Mouse (Mus musculus): ENCODE measurements around the gene Elmo2. TPM values are rescaled to one million over a fixed set of nuclear protein-coding genes. Genes with fewer than 3 reads are reported as not detected.

Elmo2 gene
- polyA plus RNA-seq, 1 experiment = 139 TPM

DNA sequence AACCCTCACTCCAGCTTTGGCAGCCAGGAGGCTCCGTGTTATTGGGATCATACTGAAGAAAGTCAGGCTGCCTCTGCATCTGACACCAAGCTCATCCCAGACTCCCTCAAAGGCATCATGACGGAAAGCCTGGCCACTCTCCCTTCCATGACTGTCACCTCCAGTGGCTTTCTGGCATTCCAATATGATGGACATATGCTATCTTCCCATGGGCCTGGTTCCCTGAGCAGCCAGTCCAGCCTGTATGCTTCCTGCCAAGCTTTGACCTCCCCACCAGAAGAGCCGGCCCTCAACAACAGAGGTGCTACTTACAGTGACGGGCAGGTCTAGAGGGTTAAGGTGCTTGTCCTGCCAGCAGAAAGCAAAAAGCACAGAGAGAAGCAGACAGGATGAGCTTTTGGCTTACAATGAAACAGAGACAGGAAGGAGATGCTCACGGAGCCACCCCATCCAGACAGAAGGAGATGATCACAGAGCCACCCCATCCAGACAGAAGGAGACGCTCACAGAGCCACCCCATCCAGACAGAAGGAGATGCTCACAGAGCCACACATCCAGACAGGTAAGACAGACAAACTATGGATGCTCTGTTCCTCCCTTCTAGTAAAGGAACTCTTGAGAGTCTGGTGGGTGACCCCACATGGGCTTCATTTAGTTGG is 22.8 kb downstream of the Elmo2 start:
- Histone ChIP-seq H3K4me1 (ENCODE audit: control insufficient read depth, insufficient read depth, low read length) (0 out of 2 replicates have a peak, but pooled peaks cover 2% of the 10 kb centered on the region), H3K4me3 (ENCODE audit: insufficient read depth, low read length) (no peak overlapping the region), H3K27ac (ENCODE audit: insufficient read depth, low read length) (no peak overlapping the region)
- TF ChIP-seq POLR2A (IDR thresholded peaks at IDR 0.05; ENCODE audit: extremely low read depth, insufficient read depth, low read length) = no peak
- no peak for TF ChIP-seq CTCF (IDR thresholded peaks at IDR 0.05; ENCODE audit: extremely low read depth, insufficient read depth, low read length)

DNA sequence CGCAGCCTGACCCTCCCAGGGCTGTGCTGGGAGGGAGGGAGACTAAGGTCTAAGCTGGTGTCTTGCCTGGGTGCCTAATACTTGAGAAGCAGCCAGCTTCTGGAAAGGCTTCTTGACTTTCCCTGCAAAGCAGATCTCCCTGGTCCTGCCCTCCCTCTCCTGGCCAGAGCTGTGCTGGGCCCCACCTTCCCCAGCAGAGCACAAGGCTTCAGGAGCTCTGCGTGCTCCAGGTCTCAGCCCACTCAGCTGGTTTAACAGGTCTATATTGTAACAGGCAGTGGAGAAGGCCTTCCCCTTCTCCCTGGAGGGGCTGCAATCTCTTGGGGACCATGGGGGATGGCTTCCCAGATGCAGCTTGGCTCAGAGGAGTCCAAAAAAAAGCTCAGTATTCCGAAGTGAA is 24.9 kb downstream of the Elmo2 start:
- H3K27ac ChIP-seq (ENCODE audit: insufficient read depth, low read length) = no peak overlapping the region
- H3K4me1 ChIP-seq (ENCODE audit: control insufficient read depth, insufficient read depth, low read length) = 0 out of 2 replicates have a peak, but pooled peaks cover 2% of the 10 kb centered on the region
- H3K4me3 ChIP-seq (ENCODE audit: insufficient read depth, low read length) = no peak overlapping the region
- no peak for TF ChIP-seq POLR2A (IDR thresholded peaks at IDR 0.05; ENCODE audit: extremely low read depth, insufficient read depth, low read length)
- no peak for TF ChIP-seq CTCF (IDR thresholded peaks at IDR 0.05; ENCODE audit: extremely low read depth, insufficient read depth, low read length)

GRCm38 (mm10) chr2:165300885-165301284 is 25.4 kb downstream of the Elmo2 start:
- 0 out of 2 replicates have a peak, but pooled peaks cover 2% of the 10 kb centered on the region for H3K4me1 ChIP-seq (ENCODE audit: control insufficient read depth, insufficient read depth, low read length)
- TF ChIP-seq POLR2A (IDR thresholded peaks at IDR 0.05; ENCODE audit: extremely low read depth, insufficient read depth, low read length) (no peak), CTCF (IDR thresholded peaks at IDR 0.05; ENCODE audit: extremely low read depth, insufficient read depth, low read length) (no peak)
- no peak overlapping the region for H3K27ac ChIP-seq (ENCODE audit: insufficient read depth, low read length)
- no peak overlapping the region for H3K4me3 ChIP-seq (ENCODE audit: insufficient read depth, low read length)

DNA sequence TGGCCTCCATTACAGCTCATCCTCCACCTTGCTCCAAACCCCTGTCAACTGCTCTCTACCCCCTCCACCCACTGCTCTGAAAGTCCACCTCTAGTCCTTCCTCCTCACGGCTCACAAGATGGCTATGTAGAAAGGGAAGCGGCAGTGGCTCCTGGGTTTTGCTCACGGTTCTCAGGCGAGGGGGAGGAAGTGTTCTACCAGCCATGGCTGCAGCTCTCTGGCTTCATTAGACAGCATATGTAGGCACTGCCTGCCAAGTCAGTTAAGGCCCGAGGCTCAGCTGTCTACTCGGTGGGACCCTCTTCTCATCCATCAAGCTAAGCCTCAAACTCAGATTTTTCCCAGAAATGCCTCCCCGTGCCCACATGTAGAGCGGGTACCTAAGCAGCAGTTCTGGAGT is 25.9 kb downstream of the Elmo2 start:
- H3K4me3 ChIP-seq (ENCODE audit: insufficient read depth, low read length) = no peak overlapping the region
- TF ChIP-seq CTCF (IDR thresholded peaks at IDR 0.05; ENCODE audit: extremely low read depth, insufficient read depth, low read length) (no peak), POLR2A (IDR thresholded peaks at IDR 0.05; ENCODE audit: extremely low read depth, insufficient read depth, low read length) (no peak)
- no peak overlapping the region for H3K27ac ChIP-seq (ENCODE audit: insufficient read depth, low read length)
- H3K4me1 ChIP-seq (ENCODE audit: control insufficient read depth, insufficient read depth, low read length) = 0 out of 2 replicates have a peak, but pooled peaks cover 2% of the 10 kb centered on the region

DNA sequence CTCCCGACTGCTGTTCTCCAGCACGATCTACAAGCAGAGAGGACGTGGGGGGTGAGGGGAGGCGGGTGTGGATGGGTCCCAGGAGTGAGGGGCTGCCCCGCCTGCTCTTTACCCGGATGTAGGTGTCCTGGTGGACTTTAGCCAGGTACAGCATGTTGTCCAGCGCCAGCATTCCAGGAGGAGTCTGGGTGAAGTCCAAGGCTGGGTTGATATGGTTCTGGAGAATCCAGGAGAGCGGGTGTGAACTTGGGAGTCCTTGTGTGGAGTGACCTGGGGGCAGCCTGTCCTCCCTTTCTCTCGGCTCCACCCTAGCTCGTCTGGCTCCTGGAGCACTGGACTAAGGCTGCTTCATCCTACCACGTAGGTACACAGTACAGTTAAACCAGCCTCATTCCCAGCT is 28.9 kb downstream of the Elmo2 start:
- H3K4me3 ChIP-seq (ENCODE audit: insufficient read depth, low read length) = no peak overlapping the region
- H3K27ac ChIP-seq (ENCODE audit: insufficient read depth, low read length) = no peak overlapping the region
- 0 out of 2 replicates have a peak, but pooled peaks cover 2% of the 10 kb centered on the region for H3K4me1 ChIP-seq (ENCODE audit: control insufficient read depth, insufficient read depth, low read length)
- TF ChIP-seq CTCF (IDR thresholded peaks at IDR 0.05; ENCODE audit: extremely low read depth, insufficient read depth, low read length) = no peak
- no peak for TF ChIP-seq POLR2A (IDR thresholded peaks at IDR 0.05; ENCODE audit: extremely low read depth, insufficient read depth, low read length)

- H3K27ac ChIP-seq (ENCODE audit: insufficient read depth, low read length) = no peak overlapping the region
- no peak for TF ChIP-seq CTCF (IDR thresholded peaks at IDR 0.05; ENCODE audit: extremely low read depth, insufficient read depth, low read length)
- TF ChIP-seq POLR2A (IDR thresholded peaks at IDR 0.05; ENCODE audit: extremely low read depth, insufficient read depth, low read length) = no peak
Observed at GRCm38 (mm10) chr2:165296571-165296970, 29.7 kb downstream of the Elmo2 start.

GRCm38 (mm10) chr2:165288315-165289031 is 37.8 kb downstream of the Elmo2 start:
- peak overlapping the region; percentile 69; the same call in 1 of the 2 replicates for H3K4me3 ChIP-seq (ENCODE audit: insufficient read depth, low read length)
- TF ChIP-seq CTCF (IDR thresholded peaks at IDR 0.05; ENCODE audit: extremely low read depth, insufficient read depth, low read length) (no peak), POLR2A (IDR thresholded peaks at IDR 0.05; ENCODE audit: extremely low read depth, insufficient read depth, low read length) (peak; percentile 53)

More at GRCm38 (mm10) chr2:165296571-165296970, 29.7 kb downstream of the Elmo2 start:
- H3K4me1 ChIP-seq (ENCODE audit: control insufficient read depth, insufficient read depth, low read length) = 0 out of 2 replicates have a peak, but pooled peaks cover 2% of the 10 kb centered on the region
- no peak overlapping the region for H3K4me3 ChIP-seq (ENCODE audit: insufficient read depth, low read length)

GRCm38 (mm10) chr2:165287202-165287984 is 38.9 kb downstream of the Elmo2 start, which contains the start of gene Slc35c2:
Slc35c2 (minus strand) TSS chr2:165287869.
- peak within 1 kb of the TSS; percentile 79 for H3K27ac ChIP-seq (ENCODE audit: insufficient read depth, low read length)
- no peak for TF ChIP-seq CTCF (IDR thresholded peaks at IDR 0.05; ENCODE audit: extremely low read depth, insufficient read depth, low read length)
- peak; percentile 92; the same call in 1 of the 2 replicates for TF ChIP-seq POLR2A (IDR thresholded peaks at IDR 0.05; ENCODE audit: extremely low read depth, insufficient read depth, low read length)
- H3K4me1 ChIP-seq (ENCODE audit: control insufficient read depth, insufficient read depth, low read length) = peaks cover 6% of the 10 kb centered on the region; the same call in 1 of the 2 replicates
- H3K4me3 ChIP-seq (ENCODE audit: insufficient read depth, low read length) = peak within 1 kb of the TSS; percentile 69

More at GRCm38 (mm10) chr2:165288315-165289031, 37.8 kb downstream of the Elmo2 start:
- peaks cover 6% of the 10 kb centered on the region; the same call in 1 of the 2 replicates for H3K4me1 ChIP-seq (ENCODE audit: control insufficient read depth, insufficient read depth, low read length)
- H3K27ac ChIP-seq (ENCODE audit: insufficient read depth, low read length) = peak overlapping the region; percentile 79

All from cortical plate, adult 2 months (tissue).